ENCODE assay signal across 8 mouse cellular contexts in genomic region chr4:126162544-126163066, GRCm38 (mm10). TPM values are rescaled to one million over a fixed set of nuclear protein-coding genes. Genes with fewer than 3 reads are reported as not detected.
DNase-seq lines count a peak whose midpoint lies in the region; ATAC-seq lines count a peak whose summit lies in the region.

No protein-coding gene starts in this region.

- peak overlapping the region; percentile 45; the same call in 1 of the 2 replicates for H3K27ac ChIP-seq in hindbrain, embryonic 15.5 days (replicated peaks)

- H3K4me1 ChIP-seq in hindbrain, embryonic 15.5 days (replicated peaks), result peaks cover 13% of the 10 kb centered on the region

- H3K4me2 ChIP-seq in hindbrain, embryonic 15.5 days, result peak overlapping the region; percentile 98

- peak; percentile 91 for ATAC-seq in activated CD4-positive, CD25-positive, alpha-beta regulatory T cell, adult 4 months
- ATAC-seq in common myeloid progenitor, adult 5-6 weeks (replicated peaks; ENCODE audit: low read depth, poor library complexity, severe bottlenecking), result peak; percentile 93
- ATAC-seq in hindbrain, embryonic 15.5 days (ENCODE audit: low FRiP score, low read depth), result peak; percentile 92

- peak overlapping the region; percentile 77 for H3K9ac ChIP-seq in hindbrain, embryonic 15.5 days

- H3K4me3 ChIP-seq in hindbrain, embryonic 15.5 days, result peak overlapping the region; percentile 58

- peak; percentile 90 for DNase-seq in gastrocnemius, adult 18-20 months (ENCODE audit: low spot score)
- peak; percentile 67 for DNase-seq in left cerebral cortex, adult 11 months (ENCODE audit: low spot score)
- DNase-seq in lung, postnatal 25 days (ENCODE audit: low spot score), result peak; percentile 95
- peak; percentile 82 for DNase-seq in retina, embryonic 14.5 days (ENCODE audit: low spot score)
- DNase-seq in thymus, postnatal 25 days, result peak; percentile 87

- no peaks in the 10 kb centered on the region for H3K9me3 ChIP-seq in hindbrain, embryonic 15.5 days

- under 1% methylated on average over 44 of the region's 44 CpGs for whole genome bisulfite sequencing in hindbrain, embryonic 15.5 days

- H3K27me3 ChIP-seq in hindbrain, embryonic 15.5 days, result no peaks in the 10 kb centered on the region

- peaks cover 18% of the 10 kb centered on the region for H3K36me3 ChIP-seq in hindbrain, embryonic 15.5 days

RNA-seq across cellular contexts. Expression of gene Sh3d21, which starts 0.7 kb away (rescaled TPM):
- polyA plus RNA-seq in activated CD4-positive, CD25-positive, alpha-beta regulatory T cell, adult 4 months (2017; shearing (Covaris generic)), result under 1 TPM in 1 of 2 experiments, not detected in 1; 0.92 TPM
- total RNA-seq in common myeloid progenitor, adult 5-6 weeks (2017), result not detected in 2 replicates
- under 1 TPM; 0.62 to 0.83 TPM for total RNA-seq in gastrocnemius, adult 18-20 months (2021)
- 1.4 and 2.0 TPM in 2 replicates for polyA plus RNA-seq in hindbrain, embryonic 15.5 days (2015; fragmentation: Nextera tagmentation; extraction: Ambion mirVana)

RNA-seq across cellular contexts. Expression of gene Eva1b, which starts 15.1 kb away (rescaled TPM):
- polyA plus RNA-seq in activated CD4-positive, CD25-positive, alpha-beta regulatory T cell, adult 4 months (2017; shearing (Covaris generic)), result 10 to 100 TPM; 18.8 to 19.0 TPM
- 0.68 and 1.0 TPM in 2 replicates for total RNA-seq in common myeloid progenitor, adult 5-6 weeks (2017)
- 1 to 10 TPM; 2.1 to 3.3 TPM for total RNA-seq in gastrocnemius, adult 18-20 months (2021)
- 14.5 and 15.1 TPM in 2 replicates for polyA plus RNA-seq in hindbrain, embryonic 15.5 days (2015; fragmentation: Nextera tagmentation; extraction: Ambion mirVana)

RNA-seq across cellular contexts. Expression of gene Thrap3, which starts 40.0 kb away (rescaled TPM):
- polyA plus RNA-seq in activated CD4-positive, CD25-positive, alpha-beta regulatory T cell, adult 4 months (2017; shearing (Covaris generic)), result 100 to 1,000 TPM; 205 to 236 TPM
- 331 and 353 TPM in 2 replicates for total RNA-seq in common myeloid progenitor, adult 5-6 weeks (2017)
- total RNA-seq in gastrocnemius, adult 18-20 months (2021), result 100 to 1,000 TPM in 1 of 2 experiments, 10 to 100 TPM in 1; 94.1 to 101 TPM
- polyA plus RNA-seq in hindbrain, embryonic 15.5 days (2015; fragmentation: Nextera tagmentation; extraction: Ambion mirVana), result 130 and 141 TPM in 2 replicates

RNA-seq across cellular contexts. Expression of gene Stk40, which starts 58.8 kb away (rescaled TPM):
- 10 to 100 TPM; 15.5 to 20.4 TPM for polyA plus RNA-seq in activated CD4-positive, CD25-positive, alpha-beta regulatory T cell, adult 4 months (2017; shearing (Covaris generic))
- 10.6 and 11.7 TPM in 2 replicates for total RNA-seq in common myeloid progenitor, adult 5-6 weeks (2017)
- total RNA-seq in gastrocnemius, adult 18-20 months (2021), result 100 to 1,000 TPM; 113 to 127 TPM
- polyA plus RNA-seq in hindbrain, embryonic 15.5 days (2015; fragmentation: Nextera tagmentation; extraction: Ambion mirVana), result 29.6 and 33.9 TPM in 2 replicates

Comparison
In these comparisons a context has a peak if more than half of its experiments do, and no peak if none do; other contexts are left out.
1. Peak in every context shown above with its lines: DNase-seq, ATAC-seq, H3K4me3 ChIP-seq and H3K27ac ChIP-seq.